Mouse (Mus musculus): ENCODE data around the gene Nrsn2.

Nrsn2 gene

DNA sequence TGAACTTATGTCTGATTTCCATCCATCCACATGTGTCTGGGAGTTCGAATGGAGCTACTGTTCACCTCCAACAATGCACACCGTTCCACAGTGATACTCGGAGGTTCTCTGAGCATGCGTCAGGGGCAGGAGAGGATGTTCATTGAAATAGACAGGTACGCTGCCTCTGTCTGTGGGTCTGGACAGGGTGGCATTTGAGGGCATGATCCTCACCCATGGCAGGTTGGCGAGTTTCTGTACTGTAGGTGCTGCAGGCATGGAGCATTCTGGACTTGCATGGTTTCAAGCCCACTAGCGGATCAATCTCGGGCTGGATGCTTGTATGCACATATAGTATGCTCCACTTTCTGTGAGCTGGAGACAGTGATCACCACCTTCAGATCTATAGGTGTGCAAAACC is 15.2 kb downstream of the Nrsn2 start:
- TF ChIP-seq GATA4 (IDR thresholded peaks at IDR 0.05; ENCODE audit: insufficient replicate concordance, low read length): no peak

- TF ChIP-seq GATA4 (IDR thresholded peaks at IDR 0.05; ENCODE audit: insufficient replicate concordance, low read length): peak; percentile 45
Observed at GRCm38 (mm10) chr2:152360271-152360775, 16.1 kb downstream of the Nrsn2 start.

GRCm38 (mm10) chr2:152359616-152360015 is 16.8 kb downstream of the Nrsn2 start:
- TF ChIP-seq GATA4 (IDR thresholded peaks at IDR 0.05; ENCODE audit: insufficient replicate concordance, low read length): peak; percentile 81; the same call in 1 of the 2 replicates

GRCm38 (mm10) chr2:152357254-152357653 is 19.2 kb downstream of the Nrsn2 start:
- TF ChIP-seq GATA4 (IDR thresholded peaks at IDR 0.05; ENCODE audit: insufficient replicate concordance, low read length): no peak

DNA sequence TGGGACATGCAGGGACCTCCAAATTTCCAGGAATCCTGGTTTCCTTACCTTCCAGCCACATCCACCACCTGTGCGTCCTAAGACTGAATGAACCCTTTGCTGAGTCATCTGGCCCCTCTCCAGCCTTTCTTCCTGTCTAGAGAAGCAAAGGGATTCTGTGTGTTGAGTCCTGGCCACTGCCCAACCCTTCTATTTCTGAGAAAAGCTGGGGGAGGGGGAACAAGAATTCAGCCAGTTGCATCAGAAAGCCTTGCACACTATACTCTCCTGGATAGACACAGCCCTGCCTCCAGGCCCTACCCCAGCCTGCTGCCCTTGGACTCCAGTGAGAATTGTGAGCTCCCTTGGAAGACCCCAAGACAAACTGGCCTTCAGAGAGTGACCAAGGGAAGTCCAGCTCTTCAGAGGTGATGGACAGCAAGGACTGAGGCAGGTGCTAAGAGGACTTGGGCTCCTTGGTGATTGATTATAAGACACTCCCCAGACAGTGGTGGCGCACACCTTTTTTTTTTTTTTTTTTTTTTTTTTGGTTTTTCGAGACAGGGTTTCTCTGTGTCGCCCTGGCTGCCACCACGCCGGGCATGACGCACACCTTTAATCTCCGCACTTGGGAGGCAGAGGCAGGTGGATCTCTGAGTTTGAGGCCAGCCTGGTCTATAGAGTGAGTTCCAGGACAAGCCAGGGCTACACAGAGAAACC is 26.4 kb downstream of the Nrsn2 start:
- no peak for TF ChIP-seq GATA4 (IDR thresholded peaks at IDR 0.05; ENCODE audit: insufficient replicate concordance, low read length)

- TF ChIP-seq GATA4 (IDR thresholded peaks at IDR 0.05; ENCODE audit: insufficient replicate concordance, low read length): no peak
Observed at GRCm38 (mm10) chr2:152349205-152349604, 27.2 kb downstream of the Nrsn2 start.

- no peak for TF ChIP-seq GATA4 (IDR thresholded peaks at IDR 0.05; ENCODE audit: insufficient replicate concordance, low read length)
Observed at GRCm38 (mm10) chr2:152347722-152348121, 28.7 kb downstream of the Nrsn2 start.

GRCm38 (mm10) chr2:152346776-152347465 is 29.5 kb downstream of the Nrsn2 start:
- TF ChIP-seq GATA4 (IDR thresholded peaks at IDR 0.05; ENCODE audit: insufficient replicate concordance, low read length): no peak

DNA sequence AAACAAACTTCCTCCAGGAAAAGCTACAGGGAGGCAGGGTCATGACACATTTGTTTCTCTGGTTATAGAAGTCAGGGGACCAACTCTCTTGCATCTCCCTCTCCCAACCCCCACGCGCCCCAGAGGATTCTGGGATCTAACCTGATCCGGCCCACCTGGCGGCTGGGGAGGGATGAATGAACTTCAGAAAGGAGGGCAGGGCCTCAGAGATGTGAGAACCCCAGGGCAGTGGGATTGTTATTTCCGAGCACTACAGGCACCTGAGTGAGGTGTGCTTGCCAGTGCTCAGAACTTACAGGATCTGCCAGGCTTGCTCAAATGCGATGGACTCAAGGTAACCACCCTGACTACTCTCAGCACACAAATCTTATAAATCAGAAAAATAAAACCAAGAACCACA is 31.0 kb downstream of the Nrsn2 start:
- TF ChIP-seq GATA4 (IDR thresholded peaks at IDR 0.05; ENCODE audit: insufficient replicate concordance, low read length): no peak

DNA sequence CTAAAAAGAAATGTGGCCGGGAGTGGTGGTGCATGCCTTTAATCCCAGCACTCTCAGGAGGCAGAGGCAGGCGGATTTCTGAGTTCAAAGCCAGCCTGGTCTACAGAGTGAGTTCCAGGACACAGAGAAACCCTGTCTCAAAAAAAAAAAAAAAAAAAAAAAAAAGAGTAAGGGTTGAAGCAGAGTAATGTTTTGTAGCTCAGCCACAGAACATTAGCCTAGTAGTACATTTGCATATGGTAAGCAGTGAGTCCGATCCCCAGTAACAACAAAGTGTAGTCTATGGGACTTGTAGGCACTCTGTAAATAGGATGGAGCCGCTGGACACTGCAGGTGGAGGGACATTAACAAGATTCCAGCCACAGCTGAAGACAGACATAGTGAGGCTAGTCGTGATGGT is 31.5 kb downstream of the Nrsn2 start:
- TF ChIP-seq GATA4 (IDR thresholded peaks at IDR 0.05; ENCODE audit: insufficient replicate concordance, low read length): no peak

DNA sequence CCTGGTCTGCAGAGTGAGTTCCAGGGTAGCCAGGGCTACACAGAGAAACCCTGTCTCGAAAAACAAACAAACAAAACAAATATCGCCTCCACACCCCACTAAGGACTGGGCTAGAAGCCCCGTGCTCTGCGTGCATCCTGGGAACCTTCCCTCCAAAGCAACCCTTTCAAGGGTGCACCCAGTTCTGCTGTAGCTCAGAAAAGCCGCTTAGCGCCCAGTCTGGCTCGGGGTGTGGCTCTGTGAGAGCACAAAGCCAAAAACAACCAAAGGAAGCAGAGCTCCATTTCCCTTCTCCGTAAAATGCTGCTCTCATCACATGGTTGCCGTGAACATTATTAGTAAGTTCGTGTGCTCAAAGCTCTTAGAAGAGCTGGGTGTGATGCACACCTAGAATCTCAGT is 32.1 kb downstream of the Nrsn2 start:
- TF ChIP-seq GATA4 (IDR thresholded peaks at IDR 0.05; ENCODE audit: insufficient replicate concordance, low read length): no peak

DNA sequence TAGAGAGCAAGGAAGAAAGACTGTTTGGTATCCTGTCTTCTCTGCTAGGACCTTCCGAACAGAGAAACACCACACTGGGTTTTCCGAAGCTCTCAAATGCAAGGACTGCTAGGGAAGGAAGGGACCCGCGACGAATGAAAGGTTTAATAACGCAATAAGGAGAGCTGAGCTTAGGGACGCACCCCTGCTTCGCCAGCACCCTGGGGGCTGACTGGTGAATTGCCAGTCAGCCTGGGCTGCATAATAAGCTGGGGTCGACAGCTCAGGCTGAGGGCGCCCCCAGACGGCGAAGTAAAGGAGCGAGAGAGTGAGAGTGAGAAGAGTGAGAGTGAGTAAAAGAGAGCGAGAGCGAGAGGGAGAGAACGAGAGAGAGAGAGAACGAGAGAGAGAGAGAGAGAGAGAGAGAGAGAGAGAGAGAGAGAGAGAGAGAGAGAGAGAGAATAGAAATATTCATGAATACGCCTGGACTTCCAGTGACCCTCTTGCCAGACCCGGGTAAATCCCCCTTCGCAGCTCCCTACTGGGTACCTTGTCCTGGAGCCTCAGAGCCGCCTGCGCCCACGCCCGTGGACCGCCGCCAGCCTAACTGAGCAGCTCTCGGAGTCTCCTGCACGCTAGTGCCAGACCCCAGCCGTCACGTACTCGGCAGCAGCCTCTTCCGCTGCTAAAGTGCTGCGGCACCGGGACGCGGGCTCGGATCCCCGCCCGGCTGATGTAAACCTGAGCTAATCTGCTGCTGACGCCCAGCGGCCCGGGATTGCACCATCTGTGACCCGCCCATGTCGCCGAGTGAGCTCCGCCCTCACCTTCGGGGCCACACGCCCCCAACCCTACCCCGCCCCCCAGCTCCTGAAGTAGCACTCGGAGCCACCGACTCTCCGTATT is 32.9 kb downstream of the Nrsn2 start, which contains the start of gene Trib3:
Gene Trib3, minus strand, starts transcription at position 704 of the 885 bp plus-strand sequence.
- peak; percentile 72; the same call in 1 of the 2 replicates for TF ChIP-seq GATA4 (IDR thresholded peaks at IDR 0.05; ENCODE audit: insufficient replicate concordance, low read length)

- TF ChIP-seq GATA4 (IDR thresholded peaks at IDR 0.05; ENCODE audit: insufficient replicate concordance, low read length): no peak
Observed at GRCm38 (mm10) chr2:152339631-152340179, 36.7 kb downstream of the Nrsn2 start.

- no peak; the same call in 1 of the 2 replicates for TF ChIP-seq GATA4 (IDR thresholded peaks at IDR 0.05; ENCODE audit: insufficient replicate concordance, low read length)
Observed at GRCm38 (mm10) chr2:152338319-152338718, 38.1 kb downstream of the Nrsn2 start.

Measured in liver, adult (tissue).